Comparison of ENCODE assay signal across 9 mouse cellular contexts in the genomic region with DNA sequence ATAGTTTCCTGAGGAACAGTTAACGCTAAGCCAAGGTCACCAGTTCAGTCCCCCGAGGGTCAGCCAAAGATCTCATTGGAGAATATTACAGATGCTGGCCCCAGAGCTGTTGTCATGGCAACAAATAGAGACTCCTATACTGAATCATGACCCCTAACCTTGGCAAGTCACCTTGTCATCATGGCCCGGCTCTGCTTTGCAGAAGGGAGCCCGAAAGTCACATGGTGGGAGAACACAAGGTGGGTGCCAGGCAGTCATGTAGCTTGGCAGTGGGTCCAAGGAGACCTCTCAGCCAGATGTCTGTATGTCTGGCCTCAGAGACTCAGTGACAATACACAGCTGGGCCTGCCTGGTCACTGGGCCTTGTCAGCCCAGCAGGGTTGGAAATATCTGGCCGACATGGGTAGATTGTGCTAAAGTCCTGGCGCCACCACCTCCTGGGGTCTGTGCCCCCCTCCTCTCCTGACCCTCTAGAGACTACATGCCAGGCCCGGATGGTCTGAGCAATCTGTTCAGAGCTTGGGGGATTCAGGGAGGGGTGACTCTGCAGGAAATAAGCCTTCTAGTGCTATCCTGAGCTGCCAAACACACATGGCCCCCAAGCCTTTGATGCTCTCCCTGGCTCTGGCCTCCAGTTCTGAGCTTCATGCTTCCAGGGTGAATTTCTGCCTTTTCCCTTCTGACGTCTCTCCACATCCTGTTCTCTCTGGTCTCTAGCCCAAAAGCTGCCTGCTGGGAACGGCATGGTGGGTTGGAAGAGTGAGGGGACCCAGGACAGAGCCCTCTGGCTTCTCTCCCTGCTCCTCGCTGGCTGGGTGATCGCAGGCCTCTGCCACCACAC. TPM values are rescaled to one million over a fixed set of nuclear protein-coding genes. Genes with fewer than 3 reads are reported as not detected.
DNase-seq lines count a peak whose midpoint lies in the region; ATAC-seq lines count a peak whose summit lies in the region.
"Had no signal": no experiment of that assay in that cellular context is flagged by ENCODE, and none has a peak within 500 bp of the region (broad histone marks: within the 10 kb centered on the region; RNA-seq: fewer than 3 reads in every experiment).

No protein-coding gene starts in this region.

- H3K36me3 ChIP-seq in embryonic facial prominence, embryonic 10.5 days (replicated peaks), result no peaks in the 10 kb centered on the region
- peaks cover 10% of the 10 kb centered on the region; the same call in 1 of the 2 replicates for H3K36me3 ChIP-seq in lung, embryonic 15.5 days

- intact Hi-C loops in gastrocnemius, postnatal 36 days (cut with DNase I), result no loop called here
- intact Hi-C loops in heart, postnatal 14 days (cut with DNase I), result loop anchor here (10.0 kb wide), 1 partner anchor 224 kb away; no protein-coding TSS in a partner anchor

- peak; percentile 54 for DNase-seq in gastrocnemius, adult 18-20 months (ENCODE audit: low spot score)
- no peak for DNase-seq in gastrocnemius, postnatal 36 days
- DNase-seq in embryonic facial prominence, embryonic 10.5 days (ENCODE audit: low spot score), result peak; percentile 39
- peak; percentile 57 to 65 for DNase-seq in heart, postnatal 14 days
- DNase-seq in spleen, postnatal 10 days (ENCODE audit: low spot score in 2 of 2), result no peak
- DNase-seq in retina, embryonic 14.5 days (ENCODE audit: low spot score), result no peak
- DNase-seq: adrenal gland, postnatal 14 days had no signal

- H3K27ac ChIP-seq in embryonic facial prominence, embryonic 10.5 days (replicated peaks), result peak overlapping the region; percentile 31; the same call in 1 of the 2 replicates
- H3K27ac ChIP-seq in lung, embryonic 15.5 days, result peak overlapping the region; percentile 20

- 59% methylated on average over 11 of the region's 11 CpGs for WGBS in embryonic facial prominence, embryonic 10.5 days
- WGBS in lung, embryonic 15.5 days, result 49% methylated on average over 11 of the region's 11 CpGs

- no peak overlapping the region for H3K4me3 ChIP-seq in embryonic facial prominence, embryonic 10.5 days
- no peak overlapping the region for H3K4me3 ChIP-seq in lung, embryonic 15.5 days

- H3K9me3 ChIP-seq in embryonic facial prominence, embryonic 10.5 days, result no peaks in the 10 kb centered on the region
- H3K9me3 ChIP-seq in lung, embryonic 15.5 days, result no peaks in the 10 kb centered on the region

- peaks cover 28% of the 10 kb centered on the region for H3K4me1 ChIP-seq in embryonic facial prominence, embryonic 10.5 days
- H3K4me1 ChIP-seq in lung, embryonic 15.5 days, result peaks cover 31% of the 10 kb centered on the region

- H3K27me3 ChIP-seq in embryonic facial prominence, embryonic 10.5 days (replicated peaks; ENCODE audit: low read depth, poor library complexity, severe bottlenecking), result peaks cover 41% of the 10 kb centered on the region
- H3K27me3 ChIP-seq in lung, embryonic 15.5 days, result no peaks in the 10 kb centered on the region

- peak; percentile 37; the same call in 1 of the 2 replicates for ATAC-seq in lung, embryonic 15.5 days (ENCODE audit: borderline replicate concordance, extremely low read depth, low FRiP score, low TSS enrichment)
- ATAC-seq in granulocyte monocyte progenitor cell, adult 5-6 weeks (replicated peaks; ENCODE audit: poor library complexity, severe bottlenecking), result no peak

- H3K9ac ChIP-seq in lung, embryonic 15.5 days, result no peak overlapping the region

- H3K4me2 ChIP-seq in lung, embryonic 15.5 days, result no peak overlapping the region; the same call in 1 of the 2 replicates

RNA-seq across cellular contexts. Expression of a gene that starts 6.4 kb away (rescaled TPM):
- total RNA-seq in gastrocnemius, adult 18-20 months (2021), result 10 to 100 TPM; 14.1 to 15.7 TPM
- total RNA-seq in gastrocnemius, postnatal 36 days (2021), result 10 to 100 TPM; 24.0 to 41.8 TPM
- 2.4 and 3.9 TPM in 2 replicates for polyA plus RNA-seq in embryonic facial prominence, embryonic 10.5 days (2016; fragmentation: Nextera tagmentation; extraction: Ambion mirVana)
- total RNA-seq in heart, postnatal 14 days (2021), result 100 to 1,000 TPM; 409 to 606 TPM
- polyA plus RNA-seq in lung, embryonic 15.5 days (2015; fragmentation: Nextera tagmentation; extraction: Ambion mirVana), result 534 and 579 TPM in 2 replicates
- not detected in 2 replicates for total RNA-seq in granulocyte monocyte progenitor cell, adult 5-6 weeks (2014; fragmentation: Nextera tagmentation)
- not detected in 2 replicates for total RNA-seq in granulocyte monocyte progenitor cell, adult 5-6 weeks (2017)

RNA-seq across cellular contexts. Expression of a gene that starts 52.3 kb away (rescaled TPM):
- total RNA-seq in gastrocnemius, adult 18-20 months (2021), result 1 to 10 TPM; 1.4 to 1.8 TPM
- 1 to 10 TPM; 2.0 to 2.2 TPM for total RNA-seq in gastrocnemius, postnatal 36 days (2021)
- 5.7 and 5.9 TPM in 2 replicates for polyA plus RNA-seq in embryonic facial prominence, embryonic 10.5 days (2016; fragmentation: Nextera tagmentation; extraction: Ambion mirVana)
- total RNA-seq in heart, postnatal 14 days (2021), result 1 to 10 TPM; 7.3 to 8.1 TPM
- 7.1 and 8.2 TPM in 2 replicates for polyA plus RNA-seq in lung, embryonic 15.5 days (2015; fragmentation: Nextera tagmentation; extraction: Ambion mirVana)
- 30.6 and 30.9 TPM in 2 replicates for total RNA-seq in granulocyte monocyte progenitor cell, adult 5-6 weeks (2014; fragmentation: Nextera tagmentation)
- total RNA-seq in granulocyte monocyte progenitor cell, adult 5-6 weeks (2017), result 11.4 and 13.6 TPM in 2 replicates

Comparison
In these comparisons a context has a peak if more than half of its experiments do, and no peak if none do; other contexts are left out.
1. DNase-seq: peak in gastrocnemius, adult 18-20 months (single experiment), embryonic facial prominence, embryonic 10.5 days (single experiment) and heart, postnatal 14 days (2 of 2); none in gastrocnemius, postnatal 36 days (0 of 2), spleen, postnatal 10 days (0 of 2) and retina, embryonic 14.5 days (single experiment).
2. RNA of a gene that starts 6.4 kb away (total RNA-seq): 409 to 606 TPM in heart, postnatal 14 days, 24.0 to 41.8 TPM in gastrocnemius, postnatal 36 days and 14.1 to 15.7 TPM in gastrocnemius, adult 18-20 months; not detected in granulocyte monocyte progenitor cell, adult 5-6 weeks; every median in the first group is over 10 times any median in the second.